Mouse (Mus musculus): ENCODE data around the gene Zeb2. TPM values are rescaled to one million over a fixed set of nuclear protein-coding genes. Genes with fewer than 3 reads are reported as not detected.
"Not testable (repeated sequence)": the region's sequence is repeated elsewhere in the genome, so short reads cannot be mapped to it uniquely, and the experiment has no call there.

Zeb2 gene
- polyA plus RNA-seq, 1 experiment from 2014 or later = 38.5 TPM

DNA sequence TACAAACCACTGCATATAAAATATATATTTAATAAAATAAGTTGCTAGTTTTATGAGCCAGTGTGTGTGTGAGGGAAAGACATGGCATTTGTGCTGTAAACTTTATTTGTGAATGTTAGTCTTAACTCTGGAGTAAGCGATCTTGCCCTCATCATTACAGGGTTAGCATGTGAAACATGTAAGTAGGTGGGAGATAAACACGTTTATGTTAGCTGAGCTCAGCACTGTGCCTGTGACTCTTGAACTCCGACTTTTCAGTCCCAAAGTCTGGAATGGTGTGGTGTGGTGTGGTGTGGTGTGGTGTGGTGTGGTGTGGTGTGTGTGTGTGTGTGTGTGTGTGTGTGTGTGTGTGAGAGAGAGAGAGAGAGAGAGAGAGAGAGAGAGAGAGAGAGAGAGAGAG is 5.6 kb downstream of the Zeb2 start:
- not testable (repeated sequence) for H3K4me1 ChIP-seq (ENCODE audit: control insufficient read depth, insufficient read depth, low read length); H3K27ac ChIP-seq (replicated peaks; ENCODE audit: low read depth, low read length); ATAC-seq (replicated peaks; ENCODE audit: insufficient number of reproducible peaks, low FRiP score, low TSS enrichment, low read depth); DNase-seq (ENCODE audit: low spot score); H3K4me2 ChIP-seq (ENCODE audit: low read depth, low read length); H3K27me3 ChIP-seq (ENCODE audit: control insufficient read depth, insufficient read depth, low read length); H3K36me3 ChIP-seq (replicated peaks; ENCODE audit: control insufficient read depth, insufficient read depth, low read depth, low read length); H3K9me3 ChIP-seq (replicated peaks; ENCODE audit: control insufficient read depth, low read length)
- 2% methylated on average over 3 of the region's 3 CpGs for WGBS
- H3K9ac ChIP-seq (replicated peaks; ENCODE audit: low read length) = peak overlapping the region; percentile 98
- H3K4me3 ChIP-seq (ENCODE audit: low read depth, low read length) = peak overlapping the region; percentile 93

DNA sequence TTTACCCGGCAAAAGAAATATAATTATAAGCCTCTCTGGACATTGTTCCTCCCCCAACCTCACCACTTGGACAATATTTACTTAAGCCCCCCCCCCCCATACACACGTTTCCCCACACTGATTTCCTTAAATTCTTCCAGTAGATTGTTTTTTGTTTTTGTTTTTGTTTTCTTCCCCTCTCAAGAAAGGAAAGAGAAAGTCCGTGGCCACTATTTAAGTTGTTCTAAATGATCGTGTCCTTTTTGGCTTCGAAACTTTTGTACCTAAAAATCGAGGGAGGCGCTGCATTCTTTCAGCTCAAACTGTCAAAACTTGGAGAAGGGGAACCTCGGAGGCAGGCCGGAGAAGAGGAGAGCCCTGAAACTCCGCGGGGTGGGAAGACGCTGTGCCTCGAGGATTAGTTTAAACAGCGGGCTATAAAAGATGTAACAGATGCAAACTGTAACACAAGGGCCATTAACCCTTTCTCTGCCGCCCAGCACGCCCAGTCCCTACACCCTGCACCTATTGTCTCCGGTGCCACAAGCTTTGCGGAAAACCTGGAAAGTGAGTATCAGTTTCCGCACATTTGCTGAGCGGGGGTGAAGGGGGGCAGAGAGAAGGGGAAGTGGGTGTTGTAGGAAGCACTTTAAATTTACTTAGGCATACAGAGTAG is 6.3 kb downstream of the Zeb2 start:
- H3K9me3 ChIP-seq (replicated peaks; ENCODE audit: control insufficient read depth, low read length) = no peaks in the 10 kb centered on the region
- H3K27me3 ChIP-seq (ENCODE audit: control insufficient read depth, insufficient read depth, low read length) = peaks cover 1% of the 10 kb centered on the region; the same call in 1 of the 2 replicates
- DNase-seq (ENCODE audit: low spot score) (peak; percentile 71), ATAC-seq (replicated peaks; ENCODE audit: insufficient number of reproducible peaks, low FRiP score, low TSS enrichment, low read depth) (peak; percentile 21; the same call in 1 of the 2 replicates)
- H3K4me2 ChIP-seq (ENCODE audit: low read depth, low read length) = peak overlapping the region; percentile 77
- WGBS = under 1% methylated on average over 20 of the region's 20 CpGs
- peak overlapping the region; percentile 85 for H3K27ac ChIP-seq (replicated peaks; ENCODE audit: low read depth, low read length)
- H3K4me3 ChIP-seq (ENCODE audit: low read depth, low read length) = peak overlapping the region; percentile 93
- H3K36me3 ChIP-seq (replicated peaks; ENCODE audit: control insufficient read depth, insufficient read depth, low read depth, low read length) = no peaks in the 10 kb centered on the region
- H3K4me1 ChIP-seq (ENCODE audit: control insufficient read depth, insufficient read depth, low read length) = peaks cover 5% of the 10 kb centered on the region; the same call in 1 of the 2 replicates
- peak overlapping the region; percentile 98 for H3K9ac ChIP-seq (replicated peaks; ENCODE audit: low read length)

DNA sequence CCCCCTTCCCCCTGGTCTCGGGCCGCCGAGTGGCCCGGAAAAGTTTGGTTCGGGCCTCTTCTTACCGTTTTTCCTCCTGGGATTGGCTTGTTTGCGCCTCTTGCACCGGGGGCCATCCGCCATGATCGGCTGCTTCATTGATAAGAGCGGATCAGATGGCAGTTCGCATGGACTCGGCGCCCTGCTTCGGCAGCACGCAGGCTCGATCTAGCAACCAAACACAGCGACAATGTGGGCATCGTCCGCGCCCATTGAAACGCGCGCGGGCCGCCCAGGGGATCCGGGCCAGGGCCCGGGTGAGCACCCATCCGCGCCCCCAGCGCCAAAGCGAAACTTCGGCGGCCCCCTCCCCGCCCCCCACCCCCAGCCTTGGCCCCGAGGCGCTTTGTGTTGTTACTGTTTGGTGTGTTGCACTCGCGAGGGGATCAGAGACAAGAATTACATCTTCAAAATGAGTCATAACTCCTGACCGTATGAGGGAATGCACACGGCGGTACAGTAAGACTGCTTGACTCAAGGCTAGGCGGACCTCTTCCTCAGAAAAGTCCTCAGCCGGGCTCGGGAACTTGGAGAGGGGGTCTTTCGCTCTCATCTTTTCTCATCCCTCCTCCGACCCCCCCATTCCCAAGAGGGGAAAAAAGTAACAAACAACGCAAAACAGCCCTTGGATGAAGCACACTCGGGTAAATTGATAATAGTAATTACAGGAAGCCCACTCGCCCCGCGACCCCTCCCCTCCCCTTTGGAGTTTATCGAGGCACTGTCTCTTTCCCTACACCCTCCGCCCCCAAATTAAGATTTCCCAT is 7.0 kb downstream of the Zeb2 start:
- Histone ChIP-seq H3K4me2 (ENCODE audit: low read depth, low read length) (peak overlapping the region; percentile 77), H3K27me3 (ENCODE audit: control insufficient read depth, insufficient read depth, low read length) (peaks cover 2% of the 10 kb centered on the region; the same call in 1 of the 2 replicates), H3K9me3 (replicated peaks; ENCODE audit: control insufficient read depth, low read length) (no peaks in the 10 kb centered on the region), H3K9ac (replicated peaks; ENCODE audit: low read length) (peak overlapping the region; percentile 98), H3K27ac (replicated peaks; ENCODE audit: low read depth, low read length) (peak overlapping the region; percentile 85), H3K4me3 (ENCODE audit: low read depth, low read length) (peak overlapping the region; percentile 93), H3K4me1 (ENCODE audit: control insufficient read depth, insufficient read depth, low read length) (peaks cover 5% of the 10 kb centered on the region; the same call in 1 of the 2 replicates), H3K36me3 (replicated peaks; ENCODE audit: control insufficient read depth, insufficient read depth, low read depth, low read length) (no peaks in the 10 kb centered on the region)
- DNase-seq (ENCODE audit: low spot score) (peak; percentile 66), ATAC-seq (replicated peaks; ENCODE audit: insufficient number of reproducible peaks, low FRiP score, low TSS enrichment, low read depth) (no peak)
- under 1% methylated on average over 49 of the region's 54 CpGs for WGBS

GRCm38 (mm10) chr2:45109161-45109950 is 7.8 kb downstream of the Zeb2 start:
- DNase-seq (ENCODE audit: low spot score) (peak; percentile 59), ATAC-seq (replicated peaks; ENCODE audit: insufficient number of reproducible peaks, low FRiP score, low TSS enrichment, low read depth) (no peak)
- WGBS = under 1% methylated on average over 48 of the region's 74 CpGs
- Histone ChIP-seq H3K4me3 (ENCODE audit: low read depth, low read length) (peak overlapping the region; percentile 93), H3K9me3 (replicated peaks; ENCODE audit: control insufficient read depth, low read length) (no peaks in the 10 kb centered on the region), H3K27ac (replicated peaks; ENCODE audit: low read depth, low read length) (peak overlapping the region; percentile 85), H3K4me2 (ENCODE audit: low read depth, low read length) (peak overlapping the region; percentile 77), H3K4me1 (ENCODE audit: control insufficient read depth, insufficient read depth, low read length) (peaks cover 5% of the 10 kb centered on the region; the same call in 1 of the 2 replicates), H3K9ac (replicated peaks; ENCODE audit: low read length) (peak overlapping the region; percentile 98), H3K27me3 (ENCODE audit: control insufficient read depth, insufficient read depth, low read length) (peaks cover 2% of the 10 kb centered on the region; the same call in 1 of the 2 replicates), H3K36me3 (replicated peaks; ENCODE audit: control insufficient read depth, insufficient read depth, low read depth, low read length) (no peaks in the 10 kb centered on the region)

DNA sequence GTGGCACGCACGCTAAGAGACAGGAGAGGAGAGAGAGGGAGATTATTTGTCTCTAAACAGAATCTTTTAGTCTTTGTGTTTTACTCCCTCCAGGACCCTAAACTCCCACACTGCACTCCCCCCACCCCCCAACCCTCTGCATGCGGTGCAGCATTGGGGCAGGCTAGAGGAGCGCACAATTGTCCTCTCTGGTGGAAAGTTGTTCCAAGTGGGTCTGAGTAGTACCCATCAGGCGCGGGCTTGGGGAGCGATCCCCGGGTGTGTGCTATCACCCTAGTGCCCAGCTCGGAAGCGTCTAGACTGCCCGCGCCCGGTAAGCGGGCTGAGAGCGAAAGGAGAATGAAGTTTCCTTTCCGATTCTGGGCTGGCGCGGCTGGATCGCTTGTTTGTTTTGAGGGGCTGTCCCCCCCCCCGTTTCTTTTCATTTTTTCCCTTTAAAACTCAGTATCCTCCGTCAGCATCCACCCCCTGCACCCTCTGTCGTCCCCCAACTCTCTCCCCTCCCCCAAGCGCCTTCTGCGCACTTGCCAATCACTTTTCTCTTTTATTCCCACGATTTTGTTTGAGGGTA is 8.6 kb downstream of the Zeb2 start:
- H3K9me3 ChIP-seq (replicated peaks; ENCODE audit: control insufficient read depth, low read length) = no peaks in the 10 kb centered on the region
- H3K27me3 ChIP-seq (ENCODE audit: control insufficient read depth, insufficient read depth, low read length) = peaks cover 2% of the 10 kb centered on the region; the same call in 1 of the 2 replicates
- under 1% methylated on average over 23 of the region's 25 CpGs for WGBS
- H3K27ac ChIP-seq (replicated peaks; ENCODE audit: low read depth, low read length) = peak overlapping the region; percentile 85
- peak; percentile 53 for DNase-seq (ENCODE audit: low spot score)
- peaks cover 5% of the 10 kb centered on the region; the same call in 1 of the 2 replicates for H3K4me1 ChIP-seq (ENCODE audit: control insufficient read depth, insufficient read depth, low read length)
- peak overlapping the region; percentile 77 for H3K4me2 ChIP-seq (ENCODE audit: low read depth, low read length)
- peak overlapping the region; percentile 98 for H3K9ac ChIP-seq (replicated peaks; ENCODE audit: low read length)
- no peaks in the 10 kb centered on the region for H3K36me3 ChIP-seq (replicated peaks; ENCODE audit: control insufficient read depth, insufficient read depth, low read depth, low read length)
- H3K4me3 ChIP-seq (ENCODE audit: low read depth, low read length) = peak overlapping the region; percentile 93
- ATAC-seq (replicated peaks; ENCODE audit: insufficient number of reproducible peaks, low FRiP score, low TSS enrichment, low read depth) = peak; percentile 61

DNA sequence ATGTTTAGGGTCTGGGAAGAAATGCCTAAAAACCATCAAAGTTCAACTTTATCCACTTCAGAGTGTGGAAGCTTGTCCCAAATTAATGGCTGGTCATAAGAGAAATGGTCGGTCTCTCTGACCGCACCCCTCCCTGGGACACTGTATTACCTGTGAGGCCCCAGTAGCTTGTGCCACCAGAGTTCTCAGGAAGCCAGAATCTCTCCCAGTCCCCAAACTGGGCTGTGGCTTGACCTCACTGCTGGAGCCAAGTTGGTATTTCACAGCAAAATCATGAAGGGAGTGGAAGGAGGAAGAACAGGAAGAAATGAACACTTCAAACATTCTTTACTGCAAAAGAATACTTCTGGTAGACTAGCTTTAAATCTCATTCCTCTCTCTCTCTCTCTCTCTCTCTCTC is 9.6 kb downstream of the Zeb2 start:
- peak overlapping the region; percentile 27 for H3K4me2 ChIP-seq (ENCODE audit: low read depth, low read length)
- H3K27ac ChIP-seq (replicated peaks; ENCODE audit: low read depth, low read length) = 0 out of 2 replicates have a peak overlapping the region, but pooled peaks have one; percentile 35
- ATAC-seq (replicated peaks; ENCODE audit: insufficient number of reproducible peaks, low FRiP score, low TSS enrichment, low read depth) = no peak
- 32% methylated on average over 2 of the region's 2 CpGs for WGBS
- H3K4me1 ChIP-seq (ENCODE audit: control insufficient read depth, insufficient read depth, low read length) = peaks cover 5% of the 10 kb centered on the region; the same call in 1 of the 2 replicates
- DNase-seq (ENCODE audit: low spot score) = no peak
- H3K9ac ChIP-seq (replicated peaks; ENCODE audit: low read length) = peak overlapping the region; percentile 39
- no peaks in the 10 kb centered on the region for H3K9me3 ChIP-seq (replicated peaks; ENCODE audit: control insufficient read depth, low read length)
- peak overlapping the region; percentile 18 for H3K4me3 ChIP-seq (ENCODE audit: low read depth, low read length)
- H3K27me3 ChIP-seq (ENCODE audit: control insufficient read depth, insufficient read depth, low read length) = peaks cover 2% of the 10 kb centered on the region; the same call in 1 of the 2 replicates
- H3K36me3 ChIP-seq (replicated peaks; ENCODE audit: control insufficient read depth, insufficient read depth, low read depth, low read length) = no peaks in the 10 kb centered on the region
